20 mouse cellular contexts compared by ENCODE assay signal in genomic region chr8:13217093-13217492, GRCm38 (mm10). TPM values are rescaled to one million over a fixed set of nuclear protein-coding genes. Genes with fewer than 3 reads are reported as not detected.
"Had no signal": no experiment of that assay in that cellular context is flagged by ENCODE, and none has a peak within 500 bp of the region (broad histone marks: within the 10 kb centered on the region; RNA-seq: fewer than 3 reads in every experiment).

No protein-coding gene starts in this region.

- H3K36me3 ChIP-seq: limb, embryonic 12.5 days; limb, embryonic 15.5 days; midbrain, embryonic 12.5 days; midbrain, embryonic 15.5 days; neural tube, embryonic 13.5 days; stomach, embryonic 15.5 days had no signal

- H3K4me3 ChIP-seq: limb, embryonic 12.5 days; limb, embryonic 15.5 days; midbrain, embryonic 12.5 days; midbrain, embryonic 15.5 days; neural tube, embryonic 13.5 days; stomach, embryonic 15.5 days had no signal

- DNase-seq: kidney, postnatal 14 days; kidney, postnatal 4 days; left cerebral cortex, postnatal 4 days; liver, postnatal 0 days; lung, embryonic 14.5 days; retina, postnatal 1 day; right cerebral cortex, postnatal 25 days; spleen, adult 18-20 months; thymus, postnatal 25 days had no signal

- ATAC-seq: midbrain, embryonic 15.5 days had no signal

- H3K27me3 ChIP-seq: limb, embryonic 12.5 days; midbrain, embryonic 15.5 days; neural tube, embryonic 13.5 days; stomach, embryonic 15.5 days had no signal

- H3K9ac ChIP-seq: limb, embryonic 15.5 days; liver, embryonic 14.5 days; liver, postnatal 0 days; lung, embryonic 14.5 days; midbrain, embryonic 12.5 days; midbrain, embryonic 15.5 days; neural tube, embryonic 13.5 days; stomach, embryonic 15.5 days had no signal

- H3K9me3 ChIP-seq: limb, embryonic 12.5 days; limb, embryonic 15.5 days; midbrain, embryonic 12.5 days; midbrain, embryonic 15.5 days; neural tube, embryonic 13.5 days; stomach, embryonic 15.5 days had no signal

- H3K4me2 ChIP-seq: limb, embryonic 12.5 days; limb, embryonic 15.5 days; liver, embryonic 11.5 days; lung, embryonic 14.5 days; midbrain, embryonic 12.5 days; midbrain, embryonic 15.5 days; neural tube, embryonic 13.5 days; stomach, embryonic 15.5 days had no signal

- H3K27ac ChIP-seq: limb, embryonic 12.5 days; limb, embryonic 15.5 days; liver, embryonic 14.5 days; macrophage; midbrain, embryonic 12.5 days; midbrain, embryonic 15.5 days; neural tube, embryonic 13.5 days; stomach, embryonic 15.5 days had no signal

RNA-seq across cellular contexts. Expression of gene Adprhl1, which starts 36.9 kb away (rescaled TPM):
- total RNA-seq: megakaryocyte, adult 5-6 weeks; neutrophil, adult 5-6 weeks had no signal
- polyA plus RNA-seq: liver, embryonic 14.5 days; liver, postnatal 0 days; lung, embryonic 14.5 days; midbrain, embryonic 15.5 days had no signal
